Mouse (Mus musculus) hindbrain, embryonic 16.5 days (tissue): Measurements from ENCODE around the gene Zfp345. TPM values are rescaled to one million over a fixed set of nuclear protein-coding genes. Genes with fewer than 3 reads are reported as not detected.

Source experiments
- polyA plus RNA-seq: library from polyadenylated mRNA; unstranded; fragments of >200 nt; fragmentation: Nextera tagmentation; extraction: Ambion mirVana; gene quantifications from 2 replicates; pipeline ENCODE4 v1.2.1, GENCODE M21; 2015

The Zfp345 gene
- polyA plus RNA-seq, 1 experiment from 2014 or later, result 0.09 TPM

Other genes with a start within 250 kb of the Zfp345 start
- 2.6 and 3.3 TPM in 2 replicates for gene Gm21994, start 229.5 kb downstream of the Zfp345 start, polyA plus RNA-seq
- 0.11 TPM in 1 of 2 replicates, not detected in the other for gene Gm14124, start 227.6 kb downstream of the Zfp345 start, polyA plus RNA-seq
- 0.94 and 2.1 TPM in 2 replicates for gene Gm10130, start 161.4 kb downstream of the Zfp345 start, polyA plus RNA-seq
- 14.2 and 15.6 TPM in 2 replicates for gene 3300002I08Rik, start 122.3 kb downstream of the Zfp345 start, polyA plus RNA-seq
- gene Zfp442, start 33.6 kb downstream of the Zfp345 start, polyA plus RNA-seq, result 7.9 and 8.3 TPM in 2 replicates
- 0.41 and 0.42 TPM in 2 replicates for gene Cst7, start 85.3 kb upstream of the Zfp345 start, polyA plus RNA-seq
- gene Apmap, start 123.5 kb upstream of the Zfp345 start, polyA plus RNA-seq, result 43.9 and 44.0 TPM in 2 replicates
- 22.1 and 24.4 TPM in 2 replicates for gene Acss1, start 183.4 kb upstream of the Zfp345 start, polyA plus RNA-seq
- 0.06 and 0.09 TPM in 2 replicates for gene Vsx1, start 204.3 kb upstream of the Zfp345 start, polyA plus RNA-seq